Mouse (Mus musculus): ENCODE results near the gene Dapk1.

DNA sequence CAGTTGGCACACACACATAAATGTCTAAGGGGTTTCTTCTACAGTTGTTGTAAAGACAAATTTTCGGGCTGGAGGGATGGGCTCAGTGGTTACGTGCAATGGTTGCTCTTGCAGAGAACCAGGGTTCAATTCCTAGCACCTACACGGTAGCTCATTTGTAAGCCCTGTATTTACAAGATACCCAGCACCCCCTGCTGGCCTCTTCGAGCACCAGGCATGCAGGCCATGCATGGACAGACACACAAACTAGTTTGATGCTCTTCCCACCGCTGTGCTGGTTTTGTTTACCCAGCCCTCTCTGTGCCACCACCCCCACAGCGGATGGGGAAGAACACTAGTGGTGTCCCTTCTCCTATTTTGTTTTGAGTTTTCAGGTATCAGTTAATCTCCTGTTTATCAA is 138.5 kb downstream of the Dapk1 start:
- no peak for TF ChIP-seq POLR2A (IDR thresholded peaks at IDR 0.05; ENCODE audit: insufficient read length, low read depth)
- no peak for TF ChIP-seq E2F4 (IDR thresholded peaks at IDR 0.05; ENCODE audit: insufficient read depth)
- no peak for TF ChIP-seq MAX (IDR thresholded peaks at IDR 0.05; ENCODE audit: low read depth)
- no peak for TF ChIP-seq TCF12 (IDR thresholded peaks at IDR 0.05; ENCODE audit: insufficient read depth, poor library complexity, severe bottlenecking)
- no peak for TF ChIP-seq CEBPB (IDR thresholded peaks at IDR 0.05; ENCODE audit: insufficient read depth, poor library complexity, severe bottlenecking)
- no peak for TF ChIP-seq POLR2AphosphoS2 (IDR thresholded peaks at IDR 0.05; ENCODE audit: insufficient read length, low read depth)
- no peak for TF ChIP-seq USF1 (IDR thresholded peaks at IDR 0.05; ENCODE audit: low read depth)
- TF ChIP-seq MYOG (IDR thresholded peaks at IDR 0.05; ENCODE audit: control insufficient read depth in 1 of 3, insufficient read depth in 1 of 3, insufficient read length in 2 of 3, low read depth in 2 of 3): no peak
- no peak for TF ChIP-seq REST (IDR thresholded peaks at IDR 0.05; ENCODE audit: insufficient read depth, insufficient read length)
- no peak for TF ChIP-seq TCF3 (IDR thresholded peaks at IDR 0.05; ENCODE audit: insufficient read length, low read depth)
- no peak for TF ChIP-seq MYOD1 (IDR thresholded peaks at IDR 0.05; ENCODE audit: control insufficient read depth in 1 of 3, insufficient read length in 2 of 3, low read depth in 2 of 3)
- no peak for TF ChIP-seq SRF (IDR thresholded peaks at IDR 0.05; ENCODE audit: control insufficient read depth, insufficient read length, low read depth)
